Mouse (Mus musculus) midbrain, embryonic 13.5 days (tissue): ENCODE data around the gene Ifi213. TPM values are rescaled to one million over a fixed set of nuclear protein-coding genes. Genes with fewer than 3 reads are reported as not detected.
"Not testable (repeated sequence)": the region's sequence is repeated elsewhere in the genome, so short reads cannot be mapped to it uniquely, and the experiment has no call there.

Experiments
- ATAC-seq: fragments of 200-750 bp; cut with Nextera tagmentation; 2 replicates; pipeline ENCODE4 v1.8.0; 2017; ENCODE audit warnings: mild to moderate bottlenecking, moderate TSS enrichment, moderate library complexity
- H3K27ac ChIP-seq: fragments of 300-500 bp; sonication (generic); 2 replicates; pipeline ENCODE4 v1.5.1; 2015; ENCODE audit warnings: inconsistent platforms, mild to moderate bottlenecking, moderate library complexity
- H3K27me3 ChIP-seq: fragments of 300-500 bp; sonication (generic); 2 replicates; pipeline ENCODE4 v1.6.1; 2015; ENCODE audit warnings: mild to moderate bottlenecking, inconsistent platforms
- H3K36me3 ChIP-seq: fragments of 300-500 bp; sonication (generic); 2 replicates; pipeline ENCODE4 v1.6.1; 2015; ENCODE audit warnings: mild to moderate bottlenecking, inconsistent platforms
- H3K4me1 ChIP-seq: fragments of 300-500 bp; sonication (generic); replicated peaks from 2 replicates; pipeline ENCODE4 v1.6.1; 2015; ENCODE audit warnings: inconsistent platforms
- H3K4me2 ChIP-seq: fragments of 300-500 bp; sonication (generic); replicated peaks from 2 replicates; pipeline ENCODE4 v1.6.1; 2015; ENCODE audit warnings: moderate library complexity, mild to moderate bottlenecking, inconsistent platforms
- H3K4me3 ChIP-seq: fragments of 300-500 bp; sonication (generic); replicated peaks from 2 replicates; pipeline ENCODE4 v1.5.1; 2015; ENCODE audit warnings: mild to moderate bottlenecking, inconsistent platforms
- H3K9ac ChIP-seq: fragments of 300-500 bp; sonication (generic); replicated peaks from 2 replicates; pipeline ENCODE4 v1.6.1; 2015; ENCODE audit warnings: mild to moderate bottlenecking, inconsistent platforms
- H3K9me3 ChIP-seq: fragments of 300-500 bp; sonication (generic); 2 replicates; pipeline ENCODE4 v1.6.1; 2016; ENCODE audit warnings: mild to moderate bottlenecking, inconsistent platforms
- WGBS: fragments of 180-500 bp; shearing (Covaris S2); methylation state at CpG from one replicate; pipeline ENCODE4 v1.1.7; 2015; 5-methylcytosine and 5-hydroxymethylcytosine counted together
- polyA plus RNA-seq: library from polyadenylated mRNA; unstranded; fragments of >200 nt; fragmentation: Nextera tagmentation; extraction: Ambion mirVana; gene quantifications from 2 replicates; pipeline ENCODE4 v1.2.1, GENCODE M21; 2015

Ifi213 gene
- 0.08 TPM in 1 of 2 replicates, not detected in the other for polyA plus RNA-seq

DNA sequence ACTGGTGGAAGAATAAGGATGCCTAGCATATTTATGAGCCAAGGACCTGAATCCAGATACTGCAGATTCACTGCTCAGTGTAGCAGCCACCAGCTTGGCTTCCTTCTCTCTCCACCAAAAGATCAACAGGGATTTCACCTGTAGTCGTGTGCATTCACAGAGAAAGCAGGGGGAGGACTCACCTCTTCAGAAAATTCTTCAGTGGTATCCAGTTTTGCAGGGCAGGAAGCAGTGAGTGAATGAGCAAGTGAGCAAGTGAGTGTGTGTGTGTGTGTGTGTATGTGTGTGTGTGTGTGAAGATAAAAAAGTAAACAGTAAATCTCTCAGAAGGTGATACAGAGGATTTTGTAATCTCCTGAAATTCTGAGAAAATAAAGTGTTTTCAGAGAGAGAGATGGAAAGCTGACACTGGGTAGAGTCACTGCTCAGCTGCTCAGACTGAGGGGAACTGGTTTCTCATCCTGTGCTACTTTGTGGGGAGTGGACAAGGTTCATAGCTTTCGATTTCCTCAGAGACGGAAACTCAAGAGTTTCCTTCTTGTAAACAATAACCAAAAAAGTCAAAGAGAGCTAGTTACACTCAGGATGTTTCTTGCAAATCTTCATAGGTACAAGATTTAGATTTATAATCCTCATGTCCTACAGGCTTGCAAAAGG, at the start of gene Ifi213:
TSS of gene Ifi213 (minus strand) at position 437 of the 657 bp plus-strand sequence.
- not testable (repeated sequence) for H3K4me3 ChIP-seq, H3K4me2 ChIP-seq, H3K9ac ChIP-seq, H3K4me1 ChIP-seq, H3K36me3 ChIP-seq, H3K27ac ChIP-seq, ATAC-seq, H3K9me3 ChIP-seq, H3K27me3 ChIP-seq
- 82% methylated on average over 3 of the region's 3 CpGs for WGBS

GRCm38 (mm10) chr1:173645393-173645792, 46.3 kb upstream of the Ifi213 start:
- Histone ChIP-seq H3K9ac (no peak overlapping the region), H3K9me3 (no peaks in the 10 kb centered on the region), H3K4me3 (no peak overlapping the region), H3K4me1 (no peaks in the 10 kb centered on the region), H3K27ac (no peak overlapping the region), H3K4me2 (no peak overlapping the region), H3K36me3 (no peaks in the 10 kb centered on the region), H3K27me3 (no peaks in the 10 kb centered on the region)
- WGBS = 81% methylated on average over 2 of the region's 2 CpGs
- no peak for ATAC-seq

GRCm38 (mm10) chr1:173633969-173634645, 35.0 kb upstream of the Ifi213 start:
- 90% methylated on average over 5 of the region's 5 CpGs for WGBS
- Histone ChIP-seq H3K27me3 (no peaks in the 10 kb centered on the region), H3K4me1 (no peaks in the 10 kb centered on the region), H3K9ac (no peak overlapping the region), H3K4me2 (no peak overlapping the region), H3K27ac (no peak overlapping the region), H3K9me3 (no peaks in the 10 kb centered on the region), H3K4me3 (no peak overlapping the region), H3K36me3 (no peaks in the 10 kb centered on the region)
- ATAC-seq = no peak

GRCm38 (mm10) chr1:173630622-173631021, 31.5 kb upstream of the Ifi213 start, which contains the start of gene Ifi209:
TSS of gene Ifi209 (plus strand) at chr1:173630917.
- not testable (repeated sequence) for H3K4me2 ChIP-seq, ATAC-seq, H3K9ac ChIP-seq, H3K4me1 ChIP-seq, H3K27me3 ChIP-seq, H3K9me3 ChIP-seq, H3K27ac ChIP-seq, H3K36me3 ChIP-seq, H3K4me3 ChIP-seq
- whole genome bisulfite sequencing = 84% methylated on average over 2 of the region's 2 CpGs

GRCm38 (mm10) chr1:173626686-173627085, 27.6 kb upstream of the Ifi213 start:
- H3K9me3 ChIP-seq = no peaks in the 10 kb centered on the region
- no peaks in the 10 kb centered on the region for H3K36me3 ChIP-seq
- ATAC-seq = no peak
- 87% methylated on average over 2 of the region's 2 CpGs for WGBS
- H3K9ac ChIP-seq = no peak overlapping the region
- H3K4me1 ChIP-seq = no peaks in the 10 kb centered on the region
- H3K27me3 ChIP-seq = no peaks in the 10 kb centered on the region
- no peak overlapping the region for H3K27ac ChIP-seq
- H3K4me2 ChIP-seq = no peak overlapping the region
- H3K4me3 ChIP-seq = no peak overlapping the region

DNA sequence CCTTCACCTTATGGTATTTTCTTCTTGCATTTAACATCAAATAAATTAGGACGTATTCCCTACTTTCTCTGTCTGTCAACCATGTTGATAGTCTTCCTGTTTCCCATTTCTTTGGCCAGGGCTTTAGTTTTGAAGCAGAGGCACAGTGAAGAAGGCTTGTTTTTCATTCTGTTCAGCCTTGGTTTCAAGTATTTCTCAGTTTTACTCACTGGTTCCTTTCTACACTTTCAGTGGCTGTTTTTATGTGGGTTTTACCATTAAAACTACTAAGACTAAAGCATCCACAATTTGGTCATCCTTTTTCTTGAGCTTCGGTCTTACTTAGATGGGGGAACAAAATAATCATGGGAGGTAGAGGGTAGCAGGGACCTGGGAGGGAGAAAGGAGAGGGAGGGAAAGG, 25.0 kb upstream of the Ifi213 start:
- H3K4me3 ChIP-seq = no peak overlapping the region
- 88% methylated on average over 2 of the region's 2 CpGs for WGBS
- no peak overlapping the region for H3K27ac ChIP-seq
- H3K9me3 ChIP-seq = no peaks in the 10 kb centered on the region
- H3K36me3 ChIP-seq = no peaks in the 10 kb centered on the region
- no peak for ATAC-seq
- no peak overlapping the region for H3K4me2 ChIP-seq
- no peaks in the 10 kb centered on the region for H3K27me3 ChIP-seq
- H3K4me1 ChIP-seq = no peaks in the 10 kb centered on the region
- no peak overlapping the region for H3K9ac ChIP-seq

DNA sequence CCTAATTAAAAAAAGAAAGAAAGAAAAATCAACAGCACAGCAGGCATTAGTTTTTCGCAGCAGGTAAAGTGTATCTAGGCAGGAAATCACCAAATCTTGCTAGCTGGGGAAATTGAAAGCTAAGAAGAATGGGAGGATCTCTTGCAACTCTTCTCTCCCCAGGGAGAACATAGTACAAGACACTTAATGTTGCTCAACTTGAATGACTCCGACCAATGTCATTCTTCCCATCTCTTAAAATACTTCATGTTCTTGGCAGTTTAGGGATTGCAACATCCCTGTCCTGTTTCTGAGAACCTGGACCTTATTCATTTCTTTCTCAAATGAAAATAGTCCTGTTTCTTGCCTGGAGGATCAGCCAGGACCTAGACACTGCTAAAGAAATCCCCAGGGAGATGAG, 23.1 kb upstream of the Ifi213 start:
- not testable (repeated sequence) for H3K27me3 ChIP-seq, H3K4me1 ChIP-seq, H3K4me2 ChIP-seq, H3K36me3 ChIP-seq, H3K9ac ChIP-seq, ATAC-seq, H3K9me3 ChIP-seq, H3K27ac ChIP-seq, H3K4me3 ChIP-seq
- WGBS = 80% methylated on average over 2 of the region's 2 CpGs

DNA sequence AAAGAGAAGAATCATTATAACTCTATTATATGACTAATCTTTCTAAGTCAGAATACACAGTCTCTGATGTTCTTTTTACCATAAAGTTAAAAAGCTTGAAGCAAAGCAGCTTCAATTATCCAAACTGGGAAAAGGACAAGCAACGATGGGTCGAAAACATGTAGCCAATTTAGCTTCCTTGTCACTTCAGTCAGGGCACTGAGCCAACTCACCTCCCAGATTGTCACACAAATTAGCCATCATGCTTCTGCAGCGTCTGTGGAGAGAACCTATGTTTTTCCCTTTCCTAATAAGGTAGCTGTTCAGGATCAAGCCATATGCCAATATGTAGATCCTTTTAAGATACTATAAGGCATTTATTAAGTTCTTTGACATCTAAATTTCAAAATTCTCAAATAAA, 11.2 kb upstream of the Ifi213 start:
- ATAC-seq, H3K9ac ChIP-seq, H3K4me1 ChIP-seq, H3K4me2 ChIP-seq, H3K27ac ChIP-seq, H3K4me3 ChIP-seq, H3K27me3 ChIP-seq, H3K36me3 ChIP-seq, H3K9me3 ChIP-seq: not testable (repeated sequence)
- WGBS = 74% methylated on average over 3 of the region's 3 CpGs

- not testable (repeated sequence) for H3K4me2 ChIP-seq, H3K36me3 ChIP-seq, H3K27ac ChIP-seq, H3K9me3 ChIP-seq, H3K27me3 ChIP-seq, H3K9ac ChIP-seq, ATAC-seq, H3K4me1 ChIP-seq, H3K4me3 ChIP-seq
- WGBS = 93% methylated on average over 2 of the region's 2 CpGs
Measured at GRCm38 (mm10) chr1:173589698-173590097, 9.4 kb downstream of the Ifi213 start.

DNA sequence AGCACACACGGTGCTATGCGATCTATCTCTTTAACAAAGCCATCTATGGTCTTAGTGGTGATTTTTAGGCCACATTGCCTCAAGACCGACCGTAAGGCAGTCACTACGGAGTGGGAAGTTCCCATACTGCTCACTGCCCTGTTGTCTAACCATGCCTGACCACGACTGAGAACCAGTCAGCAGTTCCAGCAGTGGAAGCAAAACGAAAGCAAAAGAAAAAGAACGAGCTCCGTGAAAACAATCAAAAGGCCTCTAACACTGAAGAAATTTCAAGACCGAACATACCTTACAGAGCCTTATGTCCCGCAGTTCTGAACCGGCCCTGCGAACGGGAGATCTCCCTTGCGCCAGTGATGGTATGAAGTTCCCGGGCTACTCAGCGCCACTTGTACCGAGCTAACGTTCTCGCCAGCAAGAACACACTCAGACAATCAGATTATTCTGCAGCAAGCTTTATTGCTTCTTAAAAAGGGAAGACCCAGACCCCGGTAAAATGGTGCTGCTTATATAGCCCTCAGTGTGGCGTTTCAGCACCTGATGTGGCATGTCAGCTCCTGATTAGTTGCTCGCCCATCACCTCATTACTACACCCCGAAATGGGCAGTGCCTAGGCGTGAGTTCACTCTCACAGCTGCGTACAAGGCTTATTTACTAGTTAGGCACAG, 19.0 kb downstream of the Ifi213 start:
- Histone ChIP-seq H3K9ac (no peak overlapping the region), H3K9me3 (peaks cover 27% of the 10 kb centered on the region), H3K27ac (no peak overlapping the region), H3K4me2 (no peak overlapping the region), H3K36me3 (no peaks in the 10 kb centered on the region), H3K4me3 (no peak overlapping the region), H3K27me3 (no peaks in the 10 kb centered on the region), H3K4me1 (no peaks in the 10 kb centered on the region)
- WGBS = 95% methylated on average over 26 of the region's 26 CpGs
- ATAC-seq = no peak

GRCm38 (mm10) chr1:173579079-173579478, 20.0 kb downstream of the Ifi213 start:
- Histone ChIP-seq H3K27me3 (no peaks in the 10 kb centered on the region), H3K4me2 (no peak overlapping the region), H3K4me1 (no peaks in the 10 kb centered on the region), H3K4me3 (no peak overlapping the region), H3K9me3 (peaks cover 28% of the 10 kb centered on the region), H3K27ac (no peak overlapping the region), H3K36me3 (no peaks in the 10 kb centered on the region), H3K9ac (no peak overlapping the region)
- ATAC-seq = no peak
- WGBS = 91% methylated on average over 9 of the region's 9 CpGs

- H3K4me2 ChIP-seq, H3K36me3 ChIP-seq, H3K9ac ChIP-seq, ATAC-seq, H3K27ac ChIP-seq, H3K4me3 ChIP-seq, H3K9me3 ChIP-seq, H3K4me1 ChIP-seq, H3K27me3 ChIP-seq: not testable (repeated sequence)
- 79% methylated on average over 5 of the region's 5 CpGs for WGBS
Measured at GRCm38 (mm10) chr1:173550491-173551050, 48.5 kb downstream of the Ifi213 start.
